Mouse (Mus musculus): ENCODE data around the gene Copz1. TPM values are rescaled to one million over a fixed set of nuclear protein-coding genes. Genes with fewer than 3 reads are reported as not detected.
A peak's percentile ranks its signal among the peaks of the same experiment; 100 is the strongest.

Copz1 gene
- total and polyA plus RNA-seq, 3 experiments = 80.0 to 271 (median 148) TPM

DNA sequence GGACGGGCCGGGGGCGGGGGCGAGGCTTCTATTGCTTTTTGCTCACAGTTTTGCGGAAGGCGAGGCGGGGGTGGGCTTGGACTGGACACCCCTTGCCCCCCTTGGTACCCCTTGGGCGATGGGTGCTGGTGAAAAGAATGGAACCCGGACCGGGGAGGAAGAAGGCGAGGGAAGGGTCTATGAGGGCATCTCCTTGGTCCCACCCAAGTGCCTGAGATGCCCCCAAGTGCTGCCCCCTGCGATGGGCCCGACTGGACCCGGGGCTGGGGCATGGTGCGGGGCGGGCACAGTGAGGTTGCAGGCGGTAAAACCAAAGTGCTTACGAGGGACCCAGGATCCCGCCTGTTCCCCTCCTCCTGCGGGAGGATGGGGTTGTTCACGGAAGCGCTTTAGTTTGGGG lies 41.7 kb downstream of the Copz1 start:
- Histone ChIP-seq H3K79me2 (replicated peaks; ENCODE audit: control insufficient read depth, extremely low read depth, insufficient read depth, poor library complexity, severe bottlenecking) (no peaks in the 10 kb centered on the region), H3K9ac (ENCODE audit: insufficient read depth, low read depth) (no peak overlapping the region), H3K4me1 (ENCODE audit: control insufficient read depth in 1 of 2, insufficient read depth in 2 of 2) (peaks cover 3 to 36% of the 10 kb centered on the region in 2 experiments; a peak in 3 of 4 replicates), H3K9me3 (replicated peaks; ENCODE audit: low read length) (no peaks in the 10 kb centered on the region), H3K4me3 (replicated peaks in 1 of 3; ENCODE audit: low read depth in 2 of 3, low read length in 2 of 3, poor library complexity in 1 of 3) (no peak overlapping the region), H3K4me2 (ENCODE audit: insufficient read depth, low read depth, poor library complexity, severe bottlenecking) (no peak overlapping the region), H3K27ac (ENCODE audit: insufficient read depth, low read depth) (no peak overlapping the region), H3K27me3 (replicated peaks) (no peaks in the 10 kb centered on the region), H3K36me3 (replicated peaks in 1 of 2; ENCODE audit: control insufficient read depth in 1 of 2, insufficient read depth in 1 of 2, low read length in 1 of 2) (peaks cover 10 to 60% of the 10 kb centered on the region in 2 experiments)
- in situ Hi-C loops (cut with MboI; ENCODE audit: low pct_ligation_motif_present, low pct_unique_long_range_greater_than_20kb, low sequenced_read_pairs) (loop anchor here (10.0 kb wide), 1 partner anchor 329 kb away; no protein-coding TSS in a partner anchor), dilution Hi-C loops (cut with MboI; ENCODE audit: extremely low pct_ligation_motif_present, extremely low pct_unique_long_range_greater_than_20kb, low sequenced_read_pairs) (no loop called here)
- TF ChIP-seq CHD1 (IDR thresholded peaks at IDR 0.05; ENCODE audit: low read depth, low read length) (no peak), EP300 (IDR thresholded peaks at IDR 0.05; ENCODE audit: low read length) (no peak), PAX5 (IDR thresholded peaks at IDR 0.05; ENCODE audit: low read length) (no peak), GABPA (IDR thresholded peaks at IDR 0.05; ENCODE audit: insufficient replicate concordance, low read depth, low read length) (no peak), JUN (IDR thresholded peaks at IDR 0.05; ENCODE audit: insufficient read depth, low read depth, low read length) (no peak), ZC3H11A (IDR thresholded peaks at IDR 0.05; ENCODE audit: low read depth, low read length) (no peak), USF2 (conservative IDR thresholded peaks at IDR 0.05; ENCODE audit: low read depth, low read length) (no peak), TCF12 (IDR thresholded peaks at IDR 0.05; ENCODE audit: low read depth, low read length) (no peak), HCFC1 (IDR thresholded peaks at IDR 0.05; ENCODE audit: low read depth, low read length) (no peak), ETS1 (conservative IDR thresholded peaks at IDR 0.05; ENCODE audit: low read depth, low read length) (no peak)
- no peak for DNase-seq (ENCODE audit: extremely low read depth)

DNA sequence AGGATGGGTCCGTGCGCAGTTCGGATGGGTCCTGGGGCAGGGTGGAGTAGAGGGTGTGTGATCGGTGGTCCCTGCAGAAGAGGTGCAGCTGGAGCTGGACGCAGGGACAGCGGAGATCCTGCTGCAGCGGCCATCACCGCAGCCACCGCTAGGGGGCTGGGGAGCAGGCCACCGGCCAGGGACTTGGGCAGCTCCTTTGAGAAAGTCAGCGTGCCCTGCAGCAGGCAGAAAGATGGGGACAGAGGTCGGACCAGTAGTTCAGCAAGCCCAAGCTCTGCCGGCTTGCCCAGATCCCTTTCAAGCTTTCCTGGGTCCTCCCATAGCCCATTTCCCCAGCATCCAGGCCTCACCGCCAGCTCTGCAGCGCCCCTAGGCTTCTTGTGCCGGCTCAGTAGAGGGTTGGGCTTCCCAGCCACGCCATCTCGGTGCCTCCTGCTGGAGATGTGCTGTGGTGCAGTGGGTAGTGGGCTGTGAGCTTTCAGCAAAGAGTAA lies 42.5 kb downstream of the Copz1 start:
- Histone ChIP-seq H3K9ac (ENCODE audit: insufficient read depth, low read depth) (no peak overlapping the region), H3K4me2 (ENCODE audit: insufficient read depth, low read depth, poor library complexity, severe bottlenecking) (no peak overlapping the region), H3K27ac (ENCODE audit: insufficient read depth, low read depth) (no peak overlapping the region), H3K79me2 (replicated peaks; ENCODE audit: control insufficient read depth, extremely low read depth, insufficient read depth, poor library complexity, severe bottlenecking) (no peaks in the 10 kb centered on the region), H3K36me3 (replicated peaks in 1 of 2; ENCODE audit: control insufficient read depth in 1 of 2, insufficient read depth in 1 of 2, low read length in 1 of 2) (peaks cover 10 to 65% of the 10 kb centered on the region in 2 experiments), H3K27me3 (replicated peaks) (no peaks in the 10 kb centered on the region), H3K4me1 (ENCODE audit: control insufficient read depth in 1 of 2, insufficient read depth in 2 of 2) (peaks cover 2 to 28% of the 10 kb centered on the region in 2 experiments; a peak in 3 of 4 replicates), H3K9me3 (replicated peaks; ENCODE audit: low read length) (no peaks in the 10 kb centered on the region), H3K4me3 (replicated peaks in 1 of 3; ENCODE audit: low read depth in 2 of 3, low read length in 2 of 3, poor library complexity in 1 of 3) (no peak overlapping the region)
- dilution Hi-C loops (cut with MboI; ENCODE audit: extremely low pct_ligation_motif_present, extremely low pct_unique_long_range_greater_than_20kb, low sequenced_read_pairs) (no loop called here), in situ Hi-C loops (cut with MboI; ENCODE audit: low pct_ligation_motif_present, low pct_unique_long_range_greater_than_20kb, low sequenced_read_pairs) (loop anchor here (5.0 to 10.0 kb wide), 2 partner anchors 33 to 330 kb away; no protein-coding TSS in a partner anchor)
- no peak for TF ChIP-seq CHD1 (IDR thresholded peaks at IDR 0.05; ENCODE audit: low read depth, low read length)
- TF ChIP-seq CTCF (conservative IDR thresholded peaks at IDR 0.05 in 1 of 2, IDR thresholded peaks at IDR 0.05 in 1 of 2; ENCODE audit: low read depth in 2 of 2, low read length in 2 of 2) = peak in 1 of 2 experiments; percentile 42; a peak in 2 of 4 replicates
- no peak for DNase-seq (ENCODE audit: extremely low read depth)
